Mouse (Mus musculus): ENCODE results near the gene Nrn1l.

Nrn1l gene

DNA sequence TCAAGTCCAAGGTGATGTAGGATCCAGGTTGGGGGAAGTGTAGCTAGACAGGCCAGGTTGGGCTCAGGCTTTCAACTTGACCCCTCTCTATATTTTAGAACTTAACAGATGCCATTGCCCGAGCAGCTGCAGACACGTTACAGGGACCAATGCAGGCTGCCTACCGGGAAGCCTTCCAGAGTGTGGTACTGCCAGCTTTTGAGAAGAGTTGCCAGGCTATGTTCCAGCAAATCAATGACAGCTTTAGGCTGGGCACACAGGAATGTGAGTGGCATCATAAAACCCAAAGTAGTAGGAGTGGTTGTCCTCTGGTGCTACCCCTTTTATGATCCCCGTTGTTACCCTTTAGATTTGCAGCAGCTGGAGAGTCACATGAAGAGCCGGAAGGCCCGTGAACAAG lies 2.5 kb upstream of the Nrn1l start:
- DNase-seq (ENCODE audit: low spot score in 2 of 2): no peak

DNA sequence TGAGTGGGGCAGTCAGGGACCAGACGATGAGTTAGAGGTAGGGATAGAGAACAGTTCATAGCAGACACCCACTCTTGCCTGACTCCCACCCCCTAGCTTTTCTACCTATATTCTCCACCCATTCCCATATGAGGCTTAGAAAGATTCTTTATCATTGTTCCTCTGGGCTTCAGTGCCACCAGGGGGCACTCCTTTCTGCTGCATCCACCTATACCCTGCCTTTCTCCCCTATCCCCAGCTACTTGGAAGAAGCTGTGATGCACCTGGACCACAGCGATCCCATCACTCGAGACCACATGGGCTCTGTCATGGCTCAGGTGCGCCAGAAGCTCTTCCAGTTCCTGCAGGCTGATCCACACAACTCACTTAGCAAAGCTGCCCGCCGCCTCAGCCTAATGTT lies 935 bp upstream of the Nrn1l start:
- DNase-seq (ENCODE audit: low spot score in 2 of 2): peak in 1 of 2 experiments; percentile 32

DNA sequence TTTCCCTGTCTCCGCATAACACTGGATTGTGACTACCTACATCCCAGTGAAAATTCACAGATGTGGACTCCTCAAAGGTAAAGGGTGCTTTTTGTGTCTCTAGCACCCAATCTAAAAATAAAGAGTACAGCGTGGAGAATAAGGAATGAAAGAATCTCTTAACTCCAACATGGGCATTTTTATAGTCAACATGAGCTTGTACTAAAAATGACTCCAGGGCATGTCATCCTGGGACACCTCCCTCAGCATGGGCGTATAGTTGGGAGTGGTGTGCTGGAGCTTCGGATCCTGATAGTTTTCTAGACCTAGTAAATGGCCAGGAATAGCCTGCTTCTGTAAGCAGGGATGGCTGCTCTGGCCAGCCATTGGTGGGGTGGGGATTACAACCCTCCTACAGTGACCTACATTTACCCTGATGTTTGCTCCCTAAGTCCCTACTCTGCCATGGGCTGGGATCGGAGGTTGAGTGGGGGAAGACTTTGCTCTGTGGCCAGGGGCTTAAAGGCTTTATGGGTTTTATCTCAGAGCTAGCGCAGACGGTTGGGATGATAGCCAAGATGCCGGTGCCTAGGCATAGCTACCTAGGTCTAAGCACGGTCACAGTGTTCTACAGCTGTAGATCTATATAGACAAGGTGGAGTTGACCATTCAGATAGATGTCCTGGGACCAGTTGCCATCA lies 4.6 kb downstream of the Nrn1l start:
- no peak for DNase-seq (ENCODE audit: low spot score in 2 of 2)

DNA sequence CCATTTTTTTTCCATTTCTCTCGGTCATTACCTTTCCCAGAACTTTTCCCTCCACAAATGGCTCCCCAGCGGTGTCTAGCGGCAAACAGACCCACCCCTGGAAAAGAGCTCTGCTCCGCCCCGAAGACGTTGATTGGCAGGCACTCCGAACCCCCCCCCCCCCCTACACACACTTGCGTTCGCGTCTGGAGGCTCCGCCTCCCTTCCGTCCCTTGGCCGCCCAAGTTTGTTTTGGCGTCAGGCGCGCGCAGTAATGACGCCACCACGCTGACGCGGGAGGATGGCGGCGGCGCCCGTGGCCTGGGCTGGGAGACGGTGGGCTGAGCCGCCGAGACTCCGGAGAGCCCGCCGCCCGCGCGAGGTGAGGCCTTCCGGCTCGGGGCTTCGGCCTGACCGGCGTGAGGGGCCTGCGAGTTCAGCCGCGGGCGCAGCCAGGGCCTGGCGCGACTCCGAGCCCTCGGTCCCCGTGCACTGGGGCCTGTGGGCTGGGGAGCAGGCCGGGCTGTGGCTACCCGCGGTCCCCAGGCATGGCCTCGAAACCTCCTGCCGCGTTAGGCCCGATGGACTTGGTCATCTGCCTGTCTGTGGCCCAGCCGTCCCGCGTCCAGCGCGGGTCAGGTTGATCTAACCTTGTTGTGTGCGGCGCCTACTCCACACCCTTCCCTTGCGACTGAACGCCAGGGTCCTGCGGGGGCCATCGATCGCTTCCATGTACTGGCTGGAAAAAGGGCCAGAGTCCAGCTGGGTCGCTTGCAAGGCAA lies 7.0 kb downstream of the Nrn1l start, which contains the start of gene Pskh1:
Pskh1 (plus strand) TSS at position 262 of the 761 bp plus-strand sequence.
- peak; percentile 89 to 93 for DNase-seq (ENCODE audit: low spot score in 2 of 2)

DNA sequence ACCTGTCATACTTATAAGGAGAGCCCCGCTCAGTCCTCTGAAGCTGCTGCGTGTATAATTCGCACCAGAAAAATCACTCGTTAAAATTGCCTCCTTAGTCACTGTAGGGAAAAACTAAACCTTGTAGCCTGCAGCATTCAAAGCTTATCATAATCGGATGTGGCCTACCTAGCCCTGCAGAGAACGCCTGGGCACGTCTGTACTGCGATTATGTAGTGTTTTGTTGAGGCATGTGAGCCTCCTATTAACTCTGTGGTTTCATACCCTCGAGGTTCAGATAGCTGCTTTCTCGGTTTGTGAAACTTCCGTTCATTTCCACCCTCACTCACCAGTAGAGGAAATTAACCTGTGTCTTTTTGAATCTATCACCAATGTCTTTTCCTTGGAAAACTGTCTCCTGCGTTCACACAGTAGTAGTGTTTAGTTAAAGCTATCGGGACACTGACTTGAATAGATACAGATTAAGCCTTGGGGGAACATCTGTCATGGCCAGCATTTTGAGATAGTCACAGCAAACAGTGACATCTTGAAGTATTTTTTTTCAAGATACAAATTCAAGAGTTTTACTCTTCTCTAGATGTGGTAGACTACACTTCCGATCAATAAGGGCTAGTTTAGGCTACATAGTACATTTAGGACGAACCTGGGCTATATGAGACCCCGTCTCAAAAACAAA lies 7.7 kb downstream of the Nrn1l start:
- DNase-seq (ENCODE audit: low spot score in 2 of 2): no peak

DNA sequence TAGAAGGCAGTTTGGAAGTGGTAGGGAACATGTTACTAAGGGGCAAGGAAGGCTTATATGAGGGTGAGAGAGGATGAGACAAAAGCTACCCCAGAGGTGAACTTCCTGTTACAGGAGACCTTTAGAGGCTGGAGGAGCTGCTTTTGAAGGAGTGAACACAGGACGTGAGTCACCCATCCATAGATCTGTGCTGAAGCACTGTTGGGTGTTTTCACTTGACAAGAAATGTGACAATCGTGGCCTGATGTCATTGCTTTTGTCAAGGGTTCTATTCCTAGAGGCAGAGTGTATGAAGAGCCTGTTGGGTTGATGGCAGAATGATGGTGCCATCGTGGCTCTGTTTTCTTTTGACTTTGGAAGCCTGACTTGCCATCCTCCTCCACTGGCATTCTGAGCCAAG lies 26.0 kb downstream of the Nrn1l start:
- no peak for DNase-seq (ENCODE audit: low spot score in 2 of 2)

DNA sequence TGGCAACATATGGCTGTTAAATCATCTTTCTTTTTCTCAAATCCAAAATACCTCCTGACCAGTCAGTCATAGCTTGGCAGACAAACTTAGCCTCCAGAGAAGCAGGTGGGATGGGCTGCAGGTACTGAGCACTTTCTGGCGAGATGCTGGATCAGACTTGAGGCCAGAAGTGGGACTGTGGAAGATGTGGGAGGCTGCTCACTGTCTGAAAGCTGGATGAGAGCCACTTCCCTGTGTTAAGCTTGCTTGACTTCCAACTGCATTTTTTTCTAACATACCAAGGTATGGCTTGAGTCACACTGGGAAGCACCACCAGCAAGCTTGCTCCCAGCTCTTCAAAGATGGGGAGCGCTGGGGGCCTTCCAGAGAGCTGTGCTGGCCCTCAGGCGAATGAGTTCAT lies 31.8 kb downstream of the Nrn1l start:
- DNase-seq (ENCODE audit: low spot score in 2 of 2): no peak

DNA sequence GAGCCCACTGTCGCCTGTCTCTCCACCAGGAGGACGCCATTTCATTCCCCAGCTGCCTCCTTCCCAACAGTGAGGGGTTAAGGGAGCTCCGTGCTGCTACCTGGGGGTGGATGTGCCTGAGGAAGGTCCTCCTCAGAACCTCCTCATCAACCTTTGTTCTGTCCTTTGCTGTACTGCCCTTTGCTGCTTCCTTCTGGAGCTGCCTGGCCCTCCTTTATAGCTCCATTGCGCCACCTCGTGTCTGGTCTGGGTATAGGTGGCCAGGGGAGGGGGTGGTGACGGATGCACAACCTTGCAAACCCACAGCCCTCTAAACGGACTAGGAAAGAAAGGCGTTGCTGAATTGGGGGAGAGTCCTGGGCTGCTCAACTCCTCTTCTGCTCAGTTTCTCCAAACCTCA lies 37.2 kb downstream of the Nrn1l start:
- peak; percentile 76 to 95 for DNase-seq (ENCODE audit: low spot score in 2 of 2)

DNA sequence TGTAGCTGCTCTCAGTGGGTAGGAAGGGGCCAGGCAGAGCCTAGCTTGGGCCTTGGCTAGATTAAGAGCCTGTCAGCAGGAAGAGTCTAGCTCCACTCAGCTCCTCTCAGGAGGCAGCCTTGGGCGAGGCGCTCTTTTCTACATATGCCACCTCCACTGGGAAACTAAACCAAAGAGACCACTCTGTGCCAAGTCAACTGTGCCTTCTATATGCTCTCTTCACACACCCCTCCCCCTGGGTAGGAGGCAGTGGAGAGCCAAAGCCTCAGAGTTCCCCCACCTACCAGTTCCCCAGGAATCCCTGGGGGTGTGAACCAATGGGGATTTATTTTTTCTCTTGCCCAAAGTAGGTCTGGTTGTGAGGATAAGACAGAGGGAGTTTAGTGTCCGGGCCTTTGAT lies 37.9 kb downstream of the Nrn1l start:
- no peak for DNase-seq (ENCODE audit: low spot score in 2 of 2)

DNA sequence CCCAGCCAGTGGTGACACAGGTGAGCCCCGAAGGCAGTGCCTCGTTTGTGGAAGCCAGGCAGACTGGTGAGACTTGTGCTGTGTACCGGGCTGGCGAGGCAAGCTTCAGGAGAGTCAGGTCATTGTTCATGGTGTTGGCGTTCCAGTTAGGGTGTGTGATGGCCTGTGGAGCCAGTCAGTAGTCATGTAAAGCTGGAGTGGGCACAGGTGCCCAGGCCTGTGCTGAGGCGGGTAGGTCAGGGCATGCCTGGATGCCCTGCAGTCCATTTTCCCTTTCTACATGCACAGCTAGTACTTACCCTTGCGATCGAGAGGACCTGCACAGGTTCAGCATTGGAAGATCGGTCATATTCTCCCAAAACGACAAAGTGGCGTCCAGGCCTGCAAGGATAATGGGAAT lies 39.2 kb downstream of the Nrn1l start:
- DNase-seq (ENCODE audit: low spot score in 2 of 2): no peak

DNA sequence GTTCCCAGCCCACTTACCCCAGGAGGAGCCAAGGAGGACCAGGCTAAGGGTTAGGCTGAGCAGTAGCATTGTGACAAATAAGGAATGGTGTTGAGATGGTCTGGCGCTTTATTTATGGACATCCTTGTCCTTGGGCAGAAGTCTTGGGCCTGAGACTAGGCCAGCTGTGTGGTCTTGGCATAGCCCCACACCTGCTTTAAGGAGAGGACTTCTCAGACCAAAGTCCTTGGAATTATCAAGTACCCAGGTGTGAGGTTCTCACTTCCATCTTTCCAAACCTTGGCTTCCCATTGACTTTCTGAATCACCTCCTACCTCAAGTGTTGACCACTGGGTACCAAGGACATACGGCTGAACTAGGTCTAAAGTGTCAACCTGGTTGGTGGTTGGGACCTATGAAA lies 40.4 kb downstream of the Nrn1l start, which contains the start of gene Ctrl:
Ctrl (minus strand) TSS at position 101 of the 400 bp plus-strand sequence.
- DNase-seq (ENCODE audit: low spot score in 2 of 2): no peak

DNA sequence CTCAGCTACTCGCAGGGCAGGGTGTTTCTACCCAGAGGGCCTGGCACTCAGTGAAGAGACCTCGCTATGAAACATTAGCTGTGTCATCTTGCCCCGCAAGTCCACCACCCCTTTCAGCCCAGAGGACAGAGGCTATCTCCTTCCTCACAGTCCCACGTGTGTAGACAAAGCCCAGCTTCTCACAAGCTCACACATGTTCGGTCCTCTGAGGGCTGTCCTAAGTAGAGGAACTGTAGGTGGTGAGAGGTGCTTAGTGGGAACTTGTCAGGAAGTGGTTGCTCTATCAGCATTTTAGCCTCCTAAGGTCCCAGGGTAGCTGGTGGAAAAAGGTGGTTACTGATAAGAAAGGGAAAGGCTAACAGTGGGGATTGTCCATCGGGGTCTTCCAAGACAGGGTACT lies 41.7 kb downstream of the Nrn1l start:
- no peak for DNase-seq (ENCODE audit: low spot score in 2 of 2)

DNA sequence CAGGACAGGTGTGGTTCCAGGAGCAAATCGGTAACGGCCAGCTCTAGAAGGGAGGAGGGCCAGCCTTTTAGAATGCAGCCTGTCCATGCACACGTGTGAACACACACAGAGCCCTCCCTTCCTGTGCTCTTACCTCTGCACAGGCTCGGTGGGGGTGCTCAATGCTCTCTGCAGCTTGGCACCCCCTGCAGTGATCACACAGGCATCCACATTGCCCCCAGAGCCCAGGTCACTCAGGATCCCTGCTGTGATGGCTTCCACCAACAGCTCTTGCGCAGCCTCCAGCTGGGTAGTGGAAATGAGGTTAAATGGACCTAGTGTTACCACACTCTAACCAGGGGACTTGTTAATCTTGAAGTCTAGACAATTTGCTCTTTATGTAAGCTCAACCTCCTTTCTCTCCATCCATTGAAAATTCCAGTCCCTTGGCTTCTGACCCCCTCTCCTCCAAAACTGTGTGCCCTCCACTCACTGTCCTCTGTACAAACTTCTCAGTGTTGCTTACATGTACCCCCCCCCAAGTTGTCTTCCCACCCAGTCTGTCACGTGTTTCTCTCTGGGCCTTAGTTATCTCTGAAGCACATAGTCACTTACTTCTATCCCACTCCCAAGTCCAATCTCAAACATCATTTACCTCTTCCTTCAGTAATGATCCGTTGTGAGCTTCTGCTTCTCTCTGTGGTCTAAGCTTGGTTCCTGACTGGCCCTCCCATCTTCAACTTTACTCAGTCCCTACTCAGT lies 42.7 kb downstream of the Nrn1l start:
- no peak for DNase-seq (ENCODE audit: low spot score in 2 of 2)

DNA sequence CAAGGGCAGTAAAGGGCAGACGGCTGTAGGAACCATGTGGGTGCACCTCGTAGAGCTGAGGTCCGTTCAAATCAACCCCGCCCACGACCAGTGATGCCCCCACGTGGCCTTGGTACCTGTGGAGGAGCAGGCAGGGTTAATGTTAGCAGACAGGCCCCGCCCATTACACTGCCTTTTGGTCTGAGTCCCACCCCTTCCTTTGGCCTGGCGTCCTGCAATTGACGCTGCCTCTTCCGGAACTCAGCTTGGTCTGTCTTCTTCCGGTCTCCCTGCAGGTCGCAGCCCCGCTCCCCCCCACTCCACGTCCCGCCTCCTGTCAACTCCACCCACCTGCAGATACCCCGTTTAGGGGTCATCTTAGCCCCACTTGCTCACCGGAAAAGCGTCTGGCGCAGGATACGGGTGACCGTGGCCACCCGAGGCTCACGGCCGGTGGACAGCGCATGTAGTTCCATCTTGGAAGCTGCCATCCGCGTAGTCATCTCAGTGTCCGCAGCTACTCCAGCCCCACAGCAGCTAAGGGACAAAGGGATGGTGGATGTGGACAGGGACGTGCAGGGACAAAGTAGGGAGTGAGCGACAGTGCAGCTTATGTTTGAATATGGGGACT lies 43.6 kb downstream of the Nrn1l start:
- peak; percentile 47 to 57 for DNase-seq (ENCODE audit: low spot score in 2 of 2)

DNA sequence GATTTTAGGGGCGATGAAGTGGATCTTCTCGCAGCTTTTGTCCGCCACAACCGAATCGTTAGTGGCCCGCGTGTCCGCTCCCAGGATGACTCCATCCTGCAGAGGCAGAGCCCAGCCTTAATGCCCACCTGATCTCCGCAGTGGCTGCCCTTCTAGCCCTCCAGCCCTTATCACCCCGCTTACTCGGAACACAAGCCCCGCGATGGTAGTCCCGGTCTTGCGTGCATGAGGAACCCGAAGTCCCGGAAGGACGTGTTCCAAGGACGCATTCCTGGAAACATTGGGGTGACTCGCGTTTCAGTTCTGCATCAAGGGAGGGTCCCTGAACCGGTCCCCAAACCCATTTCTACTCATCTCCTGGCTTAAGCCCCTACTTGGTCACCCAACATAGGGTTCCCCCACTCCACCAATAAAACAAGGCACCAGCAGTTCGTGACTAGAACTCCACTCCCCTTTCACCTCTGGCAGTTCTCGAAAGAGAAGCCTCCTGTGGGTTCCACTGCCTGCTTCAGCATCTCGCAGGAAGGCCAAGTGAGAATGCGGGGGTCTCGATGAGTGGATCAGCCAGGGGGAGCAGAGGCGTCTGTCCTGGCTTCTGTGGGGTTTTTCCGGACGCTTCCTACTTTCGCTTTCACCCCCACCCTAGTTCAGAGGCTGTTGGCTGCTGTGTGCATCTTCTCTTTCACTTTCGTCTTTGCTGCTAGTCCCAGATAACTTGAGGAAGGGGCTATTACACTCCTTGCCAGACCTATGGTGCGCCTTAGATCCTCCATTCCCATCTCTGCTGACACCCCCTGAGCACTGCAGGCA lies 44.3 kb downstream of the Nrn1l start:
- peak; percentile 30 to 49 for DNase-seq (ENCODE audit: low spot score in 2 of 2)

DNA sequence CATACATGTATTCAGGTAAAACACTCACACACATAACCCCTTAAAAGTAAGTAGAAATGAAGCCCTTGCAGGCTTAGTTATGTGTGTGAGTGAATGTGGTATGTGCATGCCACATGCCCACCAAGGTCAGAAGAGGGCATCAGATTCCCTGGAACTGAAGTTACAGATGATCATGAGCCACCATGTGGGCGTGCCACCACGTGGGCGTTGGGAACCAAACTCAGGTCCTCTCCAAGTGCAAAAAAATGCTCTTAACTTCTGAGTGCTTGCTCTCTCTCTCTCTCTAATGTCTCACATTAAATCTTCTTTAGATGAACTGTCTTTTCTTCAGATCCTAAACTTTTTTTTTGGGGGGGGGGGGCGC lies 44.9 kb downstream of the Nrn1l start, which contains the start of gene Psmb10:
Psmb10 (minus strand) TSS at position 139 of the 364 bp plus-strand sequence.
- DNase-seq (ENCODE audit: low spot score in 2 of 2): no peak

DNA sequence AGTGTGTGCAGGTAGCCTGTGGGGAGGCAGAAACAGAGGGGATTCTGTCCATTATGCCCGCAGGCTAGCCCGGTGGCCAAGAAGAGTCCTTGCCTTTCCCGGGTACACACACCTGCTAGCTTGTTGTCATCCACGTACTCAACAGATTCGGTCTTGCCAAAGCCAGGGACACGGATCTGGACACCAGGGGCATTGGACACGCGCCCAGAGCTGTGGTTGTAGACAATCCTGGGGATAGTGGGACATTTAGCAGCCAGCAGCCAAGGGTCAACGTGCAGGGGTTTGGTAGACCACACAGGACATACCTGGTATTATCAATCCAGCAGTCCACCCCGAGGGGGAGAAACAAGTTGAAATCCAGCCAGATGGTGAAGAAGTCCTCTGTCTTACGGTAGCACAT lies 48.7 kb downstream of the Nrn1l start:
- no peak for DNase-seq (ENCODE audit: low spot score in 2 of 2)

DNA sequence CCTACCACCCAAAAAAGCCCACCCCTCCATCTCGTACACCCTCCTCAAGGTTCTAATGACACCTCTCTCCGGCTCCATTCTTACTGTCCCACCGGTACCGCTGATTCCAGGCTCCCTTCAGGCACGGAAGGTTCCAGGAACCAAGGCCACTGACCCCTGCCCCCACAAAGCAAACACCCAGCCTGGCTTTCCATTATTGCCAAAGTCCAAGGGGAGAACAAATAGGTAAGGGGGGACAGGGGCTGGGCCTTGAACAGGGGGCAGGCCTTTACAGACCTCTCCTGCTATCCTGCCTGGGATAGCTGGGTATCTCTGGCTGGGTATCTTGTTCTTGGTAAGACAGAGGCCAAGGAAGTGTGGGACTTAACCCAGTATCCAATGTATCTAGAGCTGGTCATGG lies 49.2 kb downstream of the Nrn1l start:
- no peak for DNase-seq (ENCODE audit: low spot score in 2 of 2)

DNA sequence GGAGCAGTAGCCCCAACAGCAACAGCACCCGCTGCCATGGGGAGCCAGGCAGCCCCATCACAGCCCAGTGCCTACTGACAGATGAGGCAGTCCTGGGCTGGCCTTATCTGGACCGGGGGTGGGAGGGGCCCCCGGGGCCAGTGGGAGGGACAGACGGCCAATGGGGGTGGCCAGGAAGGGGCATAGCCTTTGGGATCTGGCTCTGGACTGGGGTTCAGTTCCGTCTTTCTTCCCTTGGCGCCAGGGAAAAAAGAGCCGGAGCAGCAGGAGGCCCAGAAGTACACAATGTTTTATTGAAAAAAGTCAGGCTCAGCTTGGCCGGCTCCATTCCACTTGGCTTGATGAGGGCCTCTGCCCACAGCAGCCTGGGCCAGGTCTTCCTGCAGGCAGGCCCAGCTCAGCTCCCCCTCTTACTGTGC lies 50.0 kb downstream of the Nrn1l start, which contains the start of gene Lcat:
Lcat (minus strand) TSS at position 62 of the 419 bp plus-strand sequence.
- no peak for DNase-seq (ENCODE audit: low spot score in 2 of 2)
